Mouse (Mus musculus) megakaryocyte-erythroid progenitor cell, adult 5-6 weeks (primary cell): ENCODE measurements around the gene Chpf2. TPM values are rescaled to one million over a fixed set of nuclear protein-coding genes. Genes with fewer than 3 reads are reported as not detected.

Experiments used
- ATAC-seq: replicated peaks from 2 replicates; pipeline ENCODE4 v1.8.0; 2016; ENCODE audit warnings: mild to moderate bottlenecking, inconsistent platforms; ENCODE audit not compliant: severe bottlenecking, poor library complexity, low FRiP score, low TSS enrichment
- total RNA-seq, 2 experiments: library from RNA; stranded (forward) in 1 of 2; stranded (reverse) in 1 of 2; fragments of 200-1000, 215-1000 nt in 1 of 2; fragments of >200 nt in 1 of 2; fragmentation: Nextera tagmentation in 1 of 2; gene quantifications; 2 replicates each; pipeline ENCODE4 v1.2.3; 2014 to 2017

The Chpf2 gene
- total RNA-seq, 2 experiments from 2014 or later: 14.5 to 14.7 TPM

DNA sequence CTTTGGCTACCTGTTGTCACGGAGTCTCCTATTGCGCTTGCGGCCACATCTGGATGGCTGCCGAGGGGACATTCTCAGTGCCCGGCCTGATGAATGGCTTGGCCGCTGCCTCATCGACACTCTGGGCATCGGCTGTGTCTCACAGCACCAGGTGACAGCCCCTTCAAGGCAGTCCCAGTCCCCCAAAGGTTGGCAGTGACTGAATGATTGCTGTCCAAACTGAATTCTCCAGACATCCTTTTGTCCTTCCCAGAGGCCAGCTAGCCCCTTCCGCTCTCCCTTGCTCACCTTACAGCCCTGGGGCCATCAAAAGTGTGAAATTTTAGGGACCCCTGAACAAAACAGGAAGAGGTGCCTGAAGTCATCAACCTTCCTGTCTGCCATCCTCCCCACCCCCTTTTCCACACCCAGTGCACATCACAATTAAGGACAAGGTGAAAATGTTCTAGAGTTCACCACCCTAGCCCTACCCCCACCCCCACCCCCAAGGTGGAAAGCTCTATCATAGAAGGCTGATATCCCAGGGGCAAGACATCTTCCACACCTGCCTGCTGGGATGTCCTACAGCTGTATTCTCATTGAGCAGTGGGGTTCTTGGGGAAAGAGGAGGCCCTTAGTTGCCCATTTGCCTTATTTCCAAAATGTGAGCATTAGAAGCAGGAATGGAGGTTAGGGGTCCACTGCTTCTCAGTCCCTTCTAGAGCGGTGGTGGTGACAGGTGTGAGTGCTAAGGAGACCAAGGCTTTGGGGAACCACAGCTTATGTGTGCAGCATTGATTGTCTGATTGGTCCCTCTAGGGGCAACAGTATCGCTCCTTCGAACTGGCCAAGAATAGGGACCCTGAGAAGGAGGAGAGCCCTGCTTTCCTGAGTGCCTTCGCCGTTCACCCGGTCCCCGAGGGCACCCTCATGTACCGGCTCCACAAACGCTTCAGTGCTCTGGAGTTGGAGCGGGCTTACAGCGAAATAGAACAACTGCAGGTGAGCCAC, 3.3 kb downstream of the Chpf2 start:
- ATAC-seq: no peak

DNA sequence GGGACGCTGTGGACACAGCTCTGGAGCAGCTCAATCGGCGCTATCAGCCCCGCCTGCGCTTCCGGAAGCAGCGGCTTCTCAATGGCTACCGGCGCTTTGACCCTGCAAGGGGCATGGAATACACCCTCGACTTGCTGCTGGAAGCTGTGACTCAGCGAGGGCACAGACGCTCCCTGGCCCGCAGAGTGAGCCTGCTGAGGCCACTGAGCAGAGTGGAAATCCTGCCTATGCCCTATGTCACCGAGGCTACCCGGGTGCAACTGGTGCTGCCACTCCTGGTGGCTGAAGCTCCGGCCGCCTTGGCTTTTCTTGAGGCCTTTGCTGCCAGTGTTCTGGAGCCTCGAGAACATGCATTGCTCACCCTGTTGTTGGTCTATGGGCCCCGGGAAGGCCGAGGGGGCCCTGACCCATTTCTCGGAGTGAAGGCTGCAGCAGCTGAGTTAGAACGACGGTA, 4.8 kb downstream of the Chpf2 start:
- ATAC-seq: peak; percentile 11; the same call in 1 of the 2 replicates

GRCm38 (mm10) chr5:24591796-24592470, 5.4 kb downstream of the Chpf2 start:
- no peak for ATAC-seq

DNA sequence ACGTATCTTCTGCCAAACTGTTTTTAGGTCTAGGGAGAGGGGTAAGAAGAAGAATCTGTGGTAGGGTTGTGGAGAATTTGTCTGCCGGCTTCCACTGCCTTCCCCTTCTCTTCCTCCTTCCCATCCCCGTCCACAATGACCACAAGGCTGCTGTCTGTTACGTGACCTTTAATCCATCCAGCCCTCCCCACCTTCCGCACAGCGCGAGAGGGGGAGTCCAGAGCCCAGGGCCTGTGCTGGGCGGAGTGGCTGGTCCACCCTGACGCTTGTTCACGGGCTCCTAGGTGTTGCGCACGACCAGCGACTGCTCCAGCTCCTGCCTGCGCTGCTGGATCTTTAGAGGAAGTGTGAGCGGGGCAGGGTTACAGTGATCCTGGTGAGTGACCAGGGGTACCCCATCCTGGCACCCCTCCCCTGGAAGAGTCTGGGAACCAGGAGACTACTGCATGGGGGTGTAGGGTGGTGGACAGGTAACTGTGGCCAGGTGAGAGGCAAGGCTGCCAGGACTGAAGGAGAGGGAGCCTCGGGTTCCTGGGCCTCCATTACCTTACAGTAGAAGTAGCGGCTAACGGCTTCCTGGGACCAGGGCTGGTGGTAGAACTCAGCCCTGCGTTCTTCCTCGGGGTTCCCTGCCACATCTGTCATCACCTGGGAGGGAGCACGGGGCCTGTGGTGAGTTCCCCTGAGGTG, 6.1 kb downstream of the Chpf2 start:
- ATAC-seq: no peak

- no peak for ATAC-seq
Observed at GRCm38 (mm10) chr5:24593230-24593629, 6.7 kb downstream of the Chpf2 start.

- no peak for ATAC-seq
Observed at GRCm38 (mm10) chr5:24593928-24594327, 7.4 kb downstream of the Chpf2 start.

DNA sequence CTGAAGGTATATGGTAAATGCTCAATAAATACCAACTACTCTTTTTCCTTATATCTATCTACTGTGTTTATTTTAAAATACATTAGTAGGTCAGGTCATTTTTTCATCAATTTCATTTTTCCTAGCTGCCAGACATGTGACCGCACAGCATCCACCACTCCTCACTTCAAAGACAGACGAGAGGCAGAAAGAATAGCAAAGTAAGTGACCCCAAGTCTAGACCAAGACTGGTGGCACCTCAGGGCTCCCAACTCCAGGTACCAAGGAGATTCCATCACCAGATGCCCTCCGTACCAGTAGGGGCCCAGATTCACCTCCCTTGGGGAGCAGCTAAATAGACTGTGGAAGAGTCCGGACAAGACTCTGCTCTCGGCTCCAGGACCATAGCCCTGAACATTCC, 7.8 kb downstream of the Chpf2 start:
- no peak for ATAC-seq

- no peak for ATAC-seq
Observed at GRCm38 (mm10) chr5:24595261-24595660, 8.7 kb downstream of the Chpf2 start.

DNA sequence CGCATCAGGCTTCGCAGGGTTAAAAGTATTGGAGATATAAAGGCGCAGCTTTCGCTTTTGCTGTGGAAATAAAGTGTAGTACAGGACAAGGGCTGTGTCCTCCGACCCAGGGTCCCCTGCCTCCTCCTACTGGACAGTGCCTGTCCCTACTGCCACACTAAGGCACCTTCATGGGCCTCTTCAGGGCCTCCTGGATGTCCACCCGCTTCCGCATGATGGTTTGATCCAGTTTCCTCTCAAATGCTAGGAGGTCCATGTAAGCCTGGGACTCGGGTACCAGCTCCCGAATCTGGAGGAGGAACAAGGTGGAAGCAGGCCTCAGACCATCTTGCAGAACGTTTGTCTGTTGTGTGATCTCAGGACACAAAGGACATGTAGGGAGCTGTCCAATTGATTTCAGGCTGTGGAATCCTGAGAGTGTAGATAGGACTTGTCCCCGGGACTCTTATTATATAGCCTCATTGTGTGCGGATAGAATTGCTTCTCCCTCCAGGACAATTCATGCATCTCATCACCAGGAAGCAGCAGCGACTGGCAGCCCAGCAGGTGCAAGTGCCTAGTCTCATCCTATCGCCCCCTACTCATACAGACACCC, 9.3 kb downstream of the Chpf2 start:
- no peak for ATAC-seq

- no peak for ATAC-seq
Observed at GRCm38 (mm10) chr5:24596519-24597171, 10.1 kb downstream of the Chpf2 start.

- ATAC-seq: peak; percentile 69
Observed at GRCm38 (mm10) chr5:24597221-24597728, 10.7 kb downstream of the Chpf2 start.

- no peak for ATAC-seq
Observed at GRCm38 (mm10) chr5:24597901-24598569, 11.5 kb downstream of the Chpf2 start.

DNA sequence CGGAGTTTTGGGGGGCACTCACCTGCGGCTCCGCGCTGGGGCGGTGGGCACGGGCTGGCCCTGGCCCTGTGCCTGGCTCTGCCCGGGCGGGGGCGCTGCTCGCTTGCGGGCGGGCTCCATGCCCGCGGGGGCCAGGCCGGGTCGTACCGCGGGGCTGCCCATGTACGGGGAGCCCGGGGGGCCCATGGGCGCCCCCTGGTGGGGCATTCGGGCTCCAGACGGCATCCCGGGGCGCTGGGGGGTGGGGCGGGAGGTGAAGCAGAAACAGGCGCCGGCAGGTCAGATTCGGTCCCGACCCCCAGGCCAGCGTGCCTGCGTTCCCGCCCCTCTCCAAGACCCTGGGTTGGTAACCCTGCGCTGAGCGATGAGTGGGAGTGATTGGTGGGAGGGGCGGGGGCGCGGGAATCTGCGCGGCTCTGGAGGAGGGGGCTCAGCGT, 12.0 kb downstream of the Chpf2 start:
- ATAC-seq: no peak

DNA sequence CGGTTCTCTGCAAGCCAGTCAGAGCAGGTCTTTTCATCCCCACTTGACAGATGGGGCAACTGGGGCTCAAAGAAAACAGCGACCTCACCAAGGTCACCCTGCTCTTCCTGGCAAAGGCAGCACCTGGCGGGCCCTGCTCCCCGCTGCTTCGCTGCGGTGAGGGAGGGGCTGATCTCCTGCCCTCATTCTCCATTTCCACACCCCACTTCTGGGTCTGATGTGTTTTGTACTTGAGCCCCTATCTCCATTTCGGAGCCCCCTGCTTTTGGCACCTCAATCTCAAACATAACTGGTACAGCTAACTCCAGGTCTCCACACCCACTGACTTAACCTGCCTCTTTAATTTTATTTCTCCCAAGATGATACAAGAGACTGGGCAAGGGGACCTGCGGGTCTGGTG, 12.6 kb downstream of the Chpf2 start:
- ATAC-seq: no peak

- ATAC-seq: no peak
Observed at GRCm38 (mm10) chr5:24600236-24600635, 13.7 kb downstream of the Chpf2 start.

DNA sequence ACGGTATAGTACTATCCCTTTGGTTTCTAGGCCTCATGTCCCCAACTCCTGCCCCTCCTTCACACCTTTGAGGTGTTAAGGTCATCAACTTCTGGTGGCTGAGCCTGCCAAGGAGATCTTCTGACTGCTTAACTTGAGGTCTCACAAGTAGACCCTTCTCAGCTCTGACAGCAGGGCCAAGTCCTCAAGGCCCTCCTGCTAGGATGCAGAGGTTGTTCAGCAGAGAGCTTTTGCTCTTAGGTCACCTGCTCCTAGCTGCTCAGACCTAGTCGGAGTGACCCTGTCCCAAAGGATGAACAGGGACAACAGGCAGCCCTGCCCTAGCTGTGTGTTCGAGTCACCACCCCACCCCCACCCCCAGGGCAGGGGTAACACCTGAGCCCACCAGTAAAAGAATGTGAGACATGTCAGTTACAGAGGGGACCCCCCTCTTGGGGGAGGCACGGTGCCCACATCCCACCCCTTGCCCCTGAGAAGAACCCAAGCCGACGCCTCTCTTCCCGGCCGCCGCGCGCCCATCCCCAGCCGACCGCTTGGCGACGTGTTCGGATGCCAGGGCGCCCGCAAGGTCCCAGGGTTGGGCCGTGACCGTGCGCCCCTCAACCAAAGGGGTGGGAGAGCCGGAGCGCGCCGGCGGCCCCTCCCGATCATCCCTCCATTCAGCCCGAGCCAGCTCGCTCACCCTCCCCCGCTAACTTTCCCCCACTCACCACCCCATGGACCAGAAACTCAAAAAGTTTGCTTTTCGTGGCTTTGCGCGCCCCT, 14.7 kb downstream of the Chpf2 start:
- no peak for ATAC-seq

GRCm38 (mm10) chr5:24601911-24602750, 15.6 kb downstream of the Chpf2 start:
- ATAC-seq: no peak
